Mouse (Mus musculus) thymus, adult 2 months (tissue): ENCODE measurements at regions not wholly inside any gene's neighbourhood (a gene's known extent, or its start where the extent isn't known, plus 50 kb on each side); places are given as distances from the start of the nearest gene placed in this dataset.

Source experiments
- DNase-seq: peaks from one replicate; pipeline ENCODE4 v3.0.0; 2021
- H3K27ac ChIP-seq: fragments of 200-500 bp; 2 replicates; pipeline ENCODE4 v1.5.1; 2012; ENCODE audit warnings: low read length, control low read depth; ENCODE audit not compliant: control insufficient read depth, insufficient read depth
- H3K27me3 ChIP-seq: fragments of 200-500 bp; 2 replicates; pipeline ENCODE4 v1.6.1; 2012; ENCODE audit warnings: mild to moderate bottlenecking, low read length, moderate library complexity, mixed read lengths; ENCODE audit not compliant: control insufficient read depth, insufficient read depth
- H3K36me3 ChIP-seq: fragments of 200-500 bp; 2 replicates; pipeline ENCODE4 v1.6.1; 2012; ENCODE audit warnings: mild to moderate bottlenecking, low read length, moderate library complexity; ENCODE audit not compliant: control insufficient read depth, insufficient read depth
- H3K4me1 ChIP-seq: fragments of 200-500 bp; replicated peaks from 2 replicates; pipeline ENCODE4 v1.6.1; 2012; ENCODE audit warnings: low read length; ENCODE audit not compliant: control insufficient read depth, insufficient read depth
- H3K4me3 ChIP-seq: fragments of 200-500 bp; 2 replicates; pipeline ENCODE4 v1.5.1; 2012; ENCODE audit warnings: mild to moderate bottlenecking, low read length, control low read depth, moderate library complexity; ENCODE audit not compliant: control insufficient read depth, insufficient read depth
- CTCF ChIP-seq: fragments of 200-500 bp; IDR thresholded peaks from 2 replicates; pipeline ENCODE4 v1.5.1; 2012; ENCODE audit warnings: mild to moderate bottlenecking, control low read depth, low read length, moderate library complexity, borderline replicate concordance; ENCODE audit not compliant: control insufficient read depth, poor library complexity, insufficient read depth; ENCODE audit errors: extremely low read depth
- POLR2A ChIP-seq: fragments of 200-500 bp; IDR thresholded peaks from 2 replicates; pipeline ENCODE4 v1.6.1; 2012; ENCODE audit warnings: mild to moderate bottlenecking, low read length, control low read depth, moderate library complexity; ENCODE audit not compliant: control insufficient read depth, poor library complexity, insufficient read depth; ENCODE audit errors: extremely low read depth
- WGBS: fragments of 180-500 bp; shearing (Covaris S2); methylation state at CpG from one replicate; pipeline ENCODE4 v1.1.7; 2018; 5-methylcytosine and 5-hydroxymethylcytosine counted together

- Histone ChIP-seq H3K4me1 (peaks cover 70% of the 10 kb centered on the region), H3K4me3 (no peak overlapping the region), H3K36me3 (no peaks in the 10 kb centered on the region), H3K27me3 (no peaks in the 10 kb centered on the region), H3K27ac (peak overlapping the region; percentile 84)
- no peak for TF ChIP-seq CTCF
- no peak for TF ChIP-seq POLR2A
- 71% methylated on average over 8 of the region's 8 CpGs for WGBS
- DNase-seq, result no peak
Measured at GRCm38 (mm10) chr12:86830247-86830585, 54.4 kb downstream of the Irf2bpl start.

GRCm38 (mm10) chr12:86829581-86830246 is 54.9 kb downstream of the Irf2bpl start:
- Histone ChIP-seq H3K36me3 (no peaks in the 10 kb centered on the region), H3K4me3 (no peak overlapping the region), H3K27me3 (no peaks in the 10 kb centered on the region), H3K4me1 (peaks cover 71% of the 10 kb centered on the region), H3K27ac (peak overlapping the region; percentile 84)
- TF ChIP-seq CTCF, result no peak
- TF ChIP-seq POLR2A, result no peak
- peak; percentile 67 for DNase-seq
- 28% methylated on average over 16 of the region's 16 CpGs for WGBS

- Histone ChIP-seq H3K4me3 (no peak overlapping the region), H3K4me1 (peaks cover 67% of the 10 kb centered on the region), H3K27me3 (no peaks in the 10 kb centered on the region), H3K36me3 (no peaks in the 10 kb centered on the region), H3K27ac (no peak overlapping the region)
- TF ChIP-seq CTCF, result no peak
- WGBS, result 90% methylated on average over 2 of the region's 2 CpGs
- DNase-seq, result no peak
Measured at GRCm38 (mm10) chr12:86827241-86827606, 57.4 kb downstream of the Irf2bpl start.

GRCm38 (mm10) chr12:86826420-86827240 is 58.0 kb downstream of the Irf2bpl start:
- DNase-seq, result no peak
- Histone ChIP-seq H3K27ac (0 out of 2 replicates have a peak overlapping the region, but pooled peaks have one; percentile 9), H3K4me1 (peaks cover 64% of the 10 kb centered on the region), H3K27me3 (no peaks in the 10 kb centered on the region), H3K4me3 (no peak overlapping the region), H3K36me3 (no peaks in the 10 kb centered on the region)
- 87% methylated on average over 13 of the region's 13 CpGs for WGBS
- no peak for TF ChIP-seq CTCF
- no peak for TF ChIP-seq POLR2A

- H3K4me1 ChIP-seq, result peaks cover 58% of the 10 kb centered on the region
- 41% methylated on average over 6 of the region's 6 CpGs for WGBS
- no peaks in the 10 kb centered on the region for H3K27me3 ChIP-seq
- H3K4me3 ChIP-seq, result no peak overlapping the region
- no peaks in the 10 kb centered on the region for H3K36me3 ChIP-seq
- no peak for DNase-seq
- H3K27ac ChIP-seq, result peak overlapping the region; percentile 72
- TF ChIP-seq CTCF, result no peak
- TF ChIP-seq POLR2A, result no peak
Measured at GRCm38 (mm10) chr12:86825584-86826419, 58.8 kb downstream of the Irf2bpl start.

- Histone ChIP-seq H3K4me3 (no peak overlapping the region), H3K36me3 (no peaks in the 10 kb centered on the region), H3K27ac (peak overlapping the region; percentile 76), H3K27me3 (no peaks in the 10 kb centered on the region), H3K4me1 (peaks cover 50% of the 10 kb centered on the region)
- 11% methylated on average over 14 of the region's 14 CpGs for WGBS
- peak; percentile 56 for DNase-seq
- TF ChIP-seq POLR2A, result no peak
- no peak for TF ChIP-seq CTCF
Measured at GRCm38 (mm10) chr12:86824860-86825583, 59.6 kb downstream of the Irf2bpl start.
